Mouse (Mus musculus) hindbrain, postnatal 0 days (tissue): ENCODE data around the gene Vav1. TPM values are rescaled to one million over a fixed set of nuclear protein-coding genes. Genes with fewer than 3 reads are reported as not detected.
A peak's percentile ranks its signal among the peaks of the same experiment; 100 is the strongest.

Experiments
- ATAC-seq: fragments of 200-750 bp; cut with Nextera tagmentation; 2 replicates; pipeline ENCODE4 v1.8.0; 2017; ENCODE audit warnings: mild to moderate bottlenecking, moderate TSS enrichment, moderate library complexity
- DNase-seq: peaks from one replicate; pipeline ENCODE4 v3.0.0-alpha.2; 2015; ENCODE audit warnings: low spot score
- H3K27ac ChIP-seq: fragments of 300-500 bp; sonication (generic); 2 replicates; pipeline ENCODE4 v1.5.1; 2014; ENCODE audit warnings: mild to moderate bottlenecking
- H3K27me3 ChIP-seq: fragments of 300-500 bp; sonication (generic); 2 replicates; pipeline ENCODE4 v1.6.1; 2014; ENCODE audit warnings: low read length, mixed read lengths; ENCODE audit not compliant: insufficient read depth
- H3K36me3 ChIP-seq: fragments of 300-500 bp; sonication (generic); 2 replicates; pipeline ENCODE4 v1.6.1; 2014; ENCODE audit warnings: low read length, mixed read lengths; ENCODE audit not compliant: insufficient read depth
- H3K4me1 ChIP-seq: fragments of 300-500 bp; sonication (generic); 2 replicates; pipeline ENCODE4 v1.6.1; 2014; ENCODE audit warnings: antibody characterized with exemption, low read length, mixed read lengths; ENCODE audit not compliant: insufficient read depth
- H3K4me2 ChIP-seq: fragments of 300-500 bp; sonication (generic); 2 replicates; pipeline ENCODE4 v1.6.1; 2014; ENCODE audit warnings: low read depth, mild to moderate bottlenecking, low read length, moderate library complexity, mixed read lengths
- H3K4me3 ChIP-seq: fragments of 300-500 bp; sonication (generic); 2 replicates; pipeline ENCODE4 v1.5.1; 2014; ENCODE audit warnings: low read length
- H3K9ac ChIP-seq: fragments of 300-500 bp; sonication (generic); replicated peaks from 2 replicates; pipeline ENCODE4 v1.6.1; 2014; ENCODE audit warnings: mild to moderate bottlenecking, low read length, moderate library complexity, mixed read lengths
- H3K9me3 ChIP-seq: fragments of 300-500 bp; sonication (generic); 2 replicates; pipeline ENCODE4 v1.6.1; 2016; ENCODE audit warnings: low read length, mixed read lengths
- CTCF ChIP-seq: IDR thresholded peaks from 2 replicates; pipeline ENCODE4 v1.5.1; 2016; ENCODE audit warnings: antibody characterized with exemption, control low read depth, low read depth
- WGBS: fragments of 180-500 bp; shearing (Covaris S2); extraction: QIAGEN DNeasy Blood & Tissue Kit; methylation state at CpG from one replicate; pipeline ENCODE4 v1.1.7; 2014; 5-methylcytosine and 5-hydroxymethylcytosine counted together
- polyA plus RNA-seq: library from polyadenylated mRNA; unstranded; fragments of >200 nt; fragmentation: Nextera tagmentation; extraction: Ambion mirVana; gene quantifications from 2 replicates; pipeline ENCODE4 v1.2.1, GENCODE M21; 2015
- total RNA-seq: library from RNA; depleted of rRNA; stranded (reverse); fragments of >200 nt; gene quantifications from 2 replicates; pipeline ENCODE4 v1.2.3, GENCODE M21; 2014

Vav1 gene
- total and polyA plus RNA-seq, 2 experiments from 2014 or later = 2.5 TPM

DNA sequence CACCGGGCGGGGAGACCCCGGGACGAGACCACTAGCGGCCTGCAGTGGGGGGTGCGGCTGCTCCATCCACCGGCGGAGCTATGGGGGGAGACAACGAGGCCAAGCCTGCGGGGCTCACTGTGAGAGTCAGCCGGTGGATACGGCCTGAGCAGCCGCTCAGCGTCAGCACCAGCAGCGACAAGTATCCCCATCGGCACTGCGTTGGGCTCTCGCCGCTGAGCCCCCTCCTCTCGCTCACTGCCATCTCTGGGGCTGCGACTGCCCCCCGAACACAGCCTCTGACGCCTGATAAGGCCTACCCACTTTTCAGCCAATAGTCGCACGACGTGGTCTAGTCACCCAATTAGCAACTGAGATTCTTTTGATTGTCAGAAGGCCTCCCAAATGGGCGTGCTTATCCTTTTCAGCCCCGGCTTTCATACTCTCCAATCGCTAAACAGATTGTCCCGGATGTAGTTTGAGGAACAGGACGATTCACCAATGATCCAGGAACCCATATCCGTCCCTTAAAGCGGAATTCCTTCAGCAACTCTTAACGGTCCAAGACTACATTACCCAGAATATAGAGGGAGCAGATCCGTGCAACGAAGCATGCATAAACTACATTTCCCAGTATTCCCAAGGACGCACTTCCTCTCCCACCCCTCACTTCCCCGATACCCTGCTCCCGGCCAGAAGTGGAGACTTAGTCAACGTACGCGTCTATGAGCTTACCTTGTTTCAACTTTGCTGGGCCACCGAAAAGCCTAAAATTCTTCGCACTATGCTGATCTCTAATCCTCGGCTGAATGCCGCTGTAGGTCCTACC is 31.3 kb upstream of the Vav1 start:
- Histone ChIP-seq H3K27ac (peak overlapping the region; percentile 99), H3K4me1 (peaks cover 16% of the 10 kb centered on the region), H3K36me3 (no peaks in the 10 kb centered on the region), H3K4me3 (peak overlapping the region; percentile 76), H3K9me3 (no peaks in the 10 kb centered on the region), H3K4me2 (peak overlapping the region; percentile 97), H3K9ac (peak overlapping the region; percentile 81), H3K27me3 (no peaks in the 10 kb centered on the region)
- ATAC-seq = peak; percentile 96
- TF ChIP-seq CTCF = peak; percentile 40; the same call in 1 of the 2 replicates
- peak; percentile 99 for DNase-seq
- under 1% methylated on average over 45 of the region's 46 CpGs for WGBS

DNA sequence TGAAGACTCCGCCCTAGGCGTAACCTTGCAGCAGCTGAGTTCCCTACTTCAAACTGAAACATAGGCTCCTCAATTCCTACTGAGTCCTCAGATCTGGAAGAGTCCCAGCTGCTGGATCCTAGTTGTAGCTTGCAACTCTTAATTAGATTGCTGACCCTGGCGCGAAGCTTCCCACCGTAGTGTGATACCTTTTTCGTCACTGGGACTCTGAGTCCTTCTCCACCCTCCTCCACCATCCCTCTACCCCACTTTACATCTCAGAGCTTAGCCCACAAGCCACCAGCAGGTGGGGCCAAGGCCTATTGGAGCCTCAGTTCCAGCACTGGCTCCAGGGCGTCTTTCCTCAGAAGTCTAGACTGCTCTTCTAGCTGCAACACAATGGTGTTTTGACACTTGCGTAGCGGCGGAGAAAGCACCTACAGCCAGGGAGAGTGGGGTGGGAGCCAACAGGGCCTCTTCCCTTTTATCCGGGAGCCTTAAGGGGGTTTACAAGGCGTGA is 30.6 kb upstream of the Vav1 start, which contains the start of gene Gpr108:
Gene Gpr108 (minus strand): TSS at position 246 of the 499 bp plus-strand sequence.
- Histone ChIP-seq H3K27me3 (no peaks in the 10 kb centered on the region), H3K9ac (peak within 1 kb of the TSS; percentile 81), H3K4me1 (peaks cover 16% of the 10 kb centered on the region), H3K27ac (peak within 1 kb of the TSS; percentile 99), H3K4me2 (peak within 1 kb of the TSS; percentile 97), H3K4me3 (peak within 1 kb of the TSS; percentile 76), H3K36me3 (no peaks in the 10 kb centered on the region), H3K9me3 (no peaks in the 10 kb centered on the region)
- peak; percentile 86 for TF ChIP-seq CTCF
- DNase-seq (peak; percentile 92), ATAC-seq (peak; percentile 57)
- WGBS = 0% methylated on average over 12 of the region's 12 CpGs

DNA sequence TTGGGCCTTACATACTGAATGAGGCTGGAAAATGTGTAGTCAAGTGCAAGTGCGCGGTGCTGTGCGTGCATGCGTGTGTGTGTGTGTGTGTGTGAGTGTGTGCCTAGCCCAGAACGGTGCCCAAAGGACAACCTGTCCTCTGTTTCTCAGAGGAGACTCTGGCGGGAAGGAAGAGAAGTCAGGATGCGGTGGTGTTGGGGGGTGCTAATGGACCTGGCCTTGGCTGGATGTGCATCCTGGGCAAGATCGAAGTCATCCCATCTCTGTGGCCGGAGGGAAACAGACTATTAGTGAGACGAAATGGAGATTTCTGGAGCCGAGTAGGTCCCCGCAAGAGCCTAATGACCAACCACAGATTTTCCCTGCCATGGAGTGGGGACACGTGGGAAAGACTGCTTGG is 30.1 kb upstream of the Vav1 start:
- TF ChIP-seq CTCF = no peak
- 9% methylated on average over 13 of the region's 13 CpGs for WGBS
- Histone ChIP-seq H3K9ac (peak overlapping the region; percentile 47), H3K4me2 (peak overlapping the region; percentile 97), H3K4me1 (peaks cover 16% of the 10 kb centered on the region), H3K9me3 (no peaks in the 10 kb centered on the region), H3K4me3 (peak overlapping the region; percentile 76), H3K27ac (peak overlapping the region; percentile 84), H3K36me3 (no peaks in the 10 kb centered on the region), H3K27me3 (no peaks in the 10 kb centered on the region)
- ATAC-seq (no peak), DNase-seq (peak; percentile 3)

DNA sequence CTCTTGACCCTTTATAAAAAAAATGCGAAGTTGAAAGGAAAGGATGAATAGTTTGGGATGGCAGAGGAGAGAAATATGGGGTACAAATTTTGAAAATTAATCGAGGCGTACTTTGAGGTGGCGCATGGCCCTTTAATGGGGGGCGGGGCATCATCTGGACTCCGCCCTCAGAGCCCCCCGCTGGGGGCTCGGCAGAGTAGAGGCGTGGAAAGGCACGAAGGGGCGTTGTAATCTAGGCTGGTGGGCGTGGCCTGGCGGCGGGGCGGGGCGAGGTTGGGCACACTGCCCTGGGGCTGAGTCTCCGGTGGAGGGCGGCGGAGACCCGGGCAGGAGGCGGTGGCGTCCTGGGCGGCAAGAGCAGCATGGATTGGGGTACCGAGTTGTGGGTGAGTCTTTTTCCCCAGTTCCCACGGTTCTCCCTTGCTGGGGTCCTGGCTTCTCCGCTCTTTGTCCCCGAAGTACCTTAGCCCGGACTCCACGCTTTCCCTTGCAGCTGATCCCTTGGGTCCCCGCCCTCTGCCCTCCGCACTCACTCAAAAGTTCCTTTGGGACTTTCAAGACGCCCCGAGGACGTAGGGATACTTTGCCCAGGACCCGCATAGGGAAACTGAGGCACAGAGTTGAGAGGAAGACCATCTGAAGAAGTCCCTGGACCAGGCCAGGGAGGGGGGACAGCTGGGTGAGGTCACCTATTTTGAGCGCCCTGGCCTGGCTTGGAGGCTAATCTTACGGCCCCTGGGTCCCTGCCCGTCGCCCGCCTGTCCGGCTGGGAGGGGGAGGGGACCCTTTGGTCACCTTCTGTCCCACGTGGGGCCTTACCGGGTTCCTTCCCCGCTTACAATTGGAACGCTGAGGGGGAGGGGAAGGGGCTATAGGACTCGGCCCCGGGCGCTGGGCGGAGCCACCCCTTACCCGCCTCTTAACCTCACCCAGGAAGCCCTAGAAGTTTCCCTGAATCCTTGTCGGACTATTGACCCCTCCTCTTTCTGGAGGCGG is 29.4 kb upstream of the Vav1 start, which contains the start of gene Trip10:
Gene Trip10 (plus strand): TSS at position 270 of the 996 bp plus-strand sequence.
- Histone ChIP-seq H3K27me3 (no peaks in the 10 kb centered on the region), H3K4me1 (peaks cover 16% of the 10 kb centered on the region), H3K27ac (peak within 1 kb of the TSS; percentile 84), H3K9ac (peak within 1 kb of the TSS; percentile 47), H3K36me3 (no peaks in the 10 kb centered on the region), H3K4me2 (peak within 1 kb of the TSS; percentile 97), H3K4me3 (peak within 1 kb of the TSS; percentile 76), H3K9me3 (no peaks in the 10 kb centered on the region)
- ATAC-seq = 0 out of 2 replicates have a peak, but pooled peaks have one; percentile 1
- under 1% methylated on average over 50 of the region's 52 CpGs for WGBS
- peak; percentile 17 for TF ChIP-seq CTCF
- DNase-seq = peak; percentile 89

DNA sequence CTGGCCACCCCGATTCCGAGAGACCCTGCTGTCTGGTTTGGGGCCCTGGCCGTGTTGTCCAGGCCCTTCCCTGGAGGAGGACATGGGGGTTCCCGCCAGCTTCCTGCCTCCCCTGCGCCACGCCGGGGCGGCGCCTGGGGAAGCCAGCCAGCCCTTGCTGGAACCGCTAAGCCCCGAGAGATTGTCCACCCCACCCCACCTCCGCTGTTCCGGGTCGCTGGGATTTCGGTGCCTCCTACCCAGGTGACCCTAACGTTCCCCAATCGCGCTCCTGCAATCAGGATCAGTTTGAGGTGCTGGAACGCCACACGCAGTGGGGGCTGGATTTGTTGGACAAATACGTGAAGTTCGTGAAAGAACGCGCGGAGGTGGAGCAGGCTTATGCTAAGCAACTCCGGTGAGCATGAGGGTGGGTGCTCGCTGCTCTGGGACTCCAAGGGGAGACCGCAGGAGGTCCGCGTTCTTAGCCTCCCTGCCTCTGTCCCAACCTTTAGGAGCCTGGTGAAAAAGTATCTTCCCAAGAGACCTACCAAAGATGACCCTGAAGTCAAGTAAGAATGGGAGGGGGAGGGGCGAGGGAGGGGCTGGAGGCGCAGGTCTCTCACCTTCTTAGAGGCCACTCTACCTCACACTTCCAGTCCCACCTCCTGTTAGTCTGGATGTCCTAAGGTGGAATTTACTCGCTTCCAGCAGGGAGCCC is 28.3 kb upstream of the Vav1 start:
- no peak overlapping the region for H3K27ac ChIP-seq
- H3K4me3 ChIP-seq = peak overlapping the region; percentile 76
- 5% methylated on average over 33 of the region's 33 CpGs for WGBS
- H3K27me3 ChIP-seq = no peaks in the 10 kb centered on the region
- no peak for ATAC-seq
- no peak for TF ChIP-seq CTCF
- H3K9ac ChIP-seq = peak overlapping the region; percentile 47
- H3K9me3 ChIP-seq = no peaks in the 10 kb centered on the region
- no peaks in the 10 kb centered on the region for H3K36me3 ChIP-seq
- DNase-seq = peak; percentile 7
- peak overlapping the region; percentile 97 for H3K4me2 ChIP-seq
- peaks cover 16% of the 10 kb centered on the region for H3K4me1 ChIP-seq

DNA sequence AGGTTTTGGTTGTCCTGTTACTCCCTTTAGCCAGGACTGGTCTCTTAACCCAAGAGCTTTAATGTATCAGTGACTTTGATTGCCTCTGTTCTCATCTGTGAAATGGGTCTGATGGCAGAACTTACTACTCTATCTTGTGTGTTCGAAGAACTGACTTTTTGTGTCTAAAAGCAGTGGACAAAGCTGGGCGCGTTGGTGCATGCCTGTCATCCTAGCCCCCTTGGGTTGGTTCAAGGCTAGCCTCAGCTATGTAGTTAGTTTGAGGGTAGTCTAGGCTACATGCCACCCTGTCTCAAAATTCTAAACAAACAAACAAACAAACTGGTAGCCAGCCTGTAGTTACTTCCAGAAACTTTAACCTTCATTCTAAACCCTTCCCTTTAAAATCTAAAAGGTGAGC is 27.5 kb upstream of the Vav1 start:
- ATAC-seq (no peak), DNase-seq (no peak)
- TF ChIP-seq CTCF = no peak
- no peak overlapping the region for H3K4me2 ChIP-seq
- H3K9me3 ChIP-seq = no peaks in the 10 kb centered on the region
- peaks cover 16% of the 10 kb centered on the region for H3K4me1 ChIP-seq
- H3K27ac ChIP-seq = no peak overlapping the region
- H3K36me3 ChIP-seq = no peaks in the 10 kb centered on the region
- WGBS = 96% methylated on average over 3 of the region's 3 CpGs
- no peaks in the 10 kb centered on the region for H3K27me3 ChIP-seq
- H3K4me3 ChIP-seq = no peak overlapping the region
- no peak overlapping the region for H3K9ac ChIP-seq
